25 mouse cellular contexts compared by ENCODE assay signal in the genomic region with DNA sequence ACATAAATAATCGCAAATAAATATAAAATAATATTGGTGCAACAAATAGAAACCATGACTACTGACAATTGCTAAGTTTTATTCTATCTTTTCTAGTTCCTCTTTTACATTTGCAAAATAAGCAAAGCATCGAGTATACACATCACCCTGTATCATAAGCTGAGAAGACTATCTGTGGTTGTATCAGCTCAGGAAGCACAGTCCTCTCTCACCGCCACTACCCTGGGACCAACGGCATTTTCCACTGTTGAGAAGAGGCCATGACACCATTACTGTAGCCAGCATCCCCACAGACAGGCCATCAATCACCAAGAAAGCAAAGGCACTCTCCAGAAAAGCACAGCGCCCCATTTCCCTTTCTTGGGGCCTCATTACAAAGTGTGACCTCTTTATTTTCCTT.
DNase-seq lines count a peak whose midpoint lies in the region; ATAC-seq and TF ChIP-seq lines count a peak whose summit lies in the region.
"Had no signal": no experiment of that assay in that cellular context is flagged by ENCODE, and none has a peak within 500 bp of the region (broad histone marks: within the 10 kb centered on the region; RNA-seq: fewer than 3 reads in every experiment).

No protein-coding gene starts in this region.

- TF ChIP-seq RAD21 in MEL (IDR thresholded peaks at IDR 0.05; ENCODE audit: low read depth, low read length): no peak

- no peak for TF ChIP-seq POLR2A in MEL (IDR thresholded peaks at IDR 0.05; ENCODE audit: control insufficient read depth in 1 of 2, insufficient read depth in 1 of 2, low read depth in 1 of 2, low read length in 2 of 2, poor library complexity in 1 of 2)

- WGBS in hindbrain, embryonic 11.5 days: 62% methylated on average over 5 of the region's 5 CpGs
- WGBS in hindbrain, embryonic 10.5 days: 72% methylated on average over 5 of the region's 5 CpGs
- WGBS in hindbrain, embryonic 13.5 days: 47% methylated on average over 5 of the region's 5 CpGs
- WGBS in neural tube, embryonic 13.5 days: 50% methylated on average over 5 of the region's 5 CpGs
- 69% methylated on average over 5 of the region's 5 CpGs for WGBS in kidney, embryonic 16.5 days
- WGBS in heart, embryonic 11.5 days (ENCODE audit: insufficient replicate concordance): 71% methylated on average over 5 of the region's 5 CpGs

- no peaks in the 10 kb centered on the region for H3K9me3 ChIP-seq in hindbrain, embryonic 11.5 days (ENCODE audit: control insufficient read depth, low read length)
- no peaks in the 10 kb centered on the region for H3K9me3 ChIP-seq in hindbrain, embryonic 10.5 days
- no peaks in the 10 kb centered on the region for H3K9me3 ChIP-seq in MEL (replicated peaks; ENCODE audit: insufficient read depth, low read length)
- no peaks in the 10 kb centered on the region for H3K9me3 ChIP-seq in hindbrain, embryonic 13.5 days
- no peaks in the 10 kb centered on the region for H3K9me3 ChIP-seq in neural tube, embryonic 13.5 days
- no peaks in the 10 kb centered on the region for H3K9me3 ChIP-seq in kidney, embryonic 16.5 days (ENCODE audit: low read length)
- H3K9me3 ChIP-seq in heart, embryonic 11.5 days (replicated peaks; ENCODE audit: control insufficient read depth, low read length): no peaks in the 10 kb centered on the region
- H3K9me3 ChIP-seq: embryonic facial prominence, embryonic 12.5 days; heart, embryonic 15.5 days; limb, embryonic 13.5 days; megakaryocyte, embryonic 14.5 days; midbrain, embryonic 13.5 days had no signal

- H3K4me1 ChIP-seq in hindbrain, embryonic 11.5 days (replicated peaks; ENCODE audit: control insufficient read depth, insufficient read depth, low read length): no peaks in the 10 kb centered on the region
- 0 out of 2 replicates have a peak, but pooled peaks cover 3% of the 10 kb centered on the region for H3K4me1 ChIP-seq in hindbrain, embryonic 10.5 days (replicated peaks)
- peaks cover 15 to 26% of the 10 kb centered on the region in 2 experiments for H3K4me1 ChIP-seq in MEL (ENCODE audit: control insufficient read depth in 1 of 2, insufficient read depth in 2 of 2, low read length in 2 of 2)
- H3K4me1 ChIP-seq in hindbrain, embryonic 13.5 days (replicated peaks): peaks cover 6% of the 10 kb centered on the region; the same call in 1 of the 2 replicates
- H3K4me1 ChIP-seq in neural tube, embryonic 13.5 days (replicated peaks): no peaks in the 10 kb centered on the region; the same call in 1 of the 2 replicates
- no peaks in the 10 kb centered on the region for H3K4me1 ChIP-seq in kidney, embryonic 16.5 days (ENCODE audit: insufficient read depth, low read length)
- H3K4me1 ChIP-seq in heart, embryonic 11.5 days (ENCODE audit: control insufficient read depth, insufficient read depth, low read length): no peaks in the 10 kb centered on the region
- H3K4me1 ChIP-seq: embryonic facial prominence, embryonic 12.5 days; heart, embryonic 15.5 days; limb, embryonic 13.5 days; megakaryocyte, embryonic 14.5 days; midbrain, embryonic 13.5 days had no signal

- no peak overlapping the region for H3K27ac ChIP-seq in hindbrain, embryonic 11.5 days (ENCODE audit: low read depth, low read length)
- no peak overlapping the region for H3K27ac ChIP-seq in hindbrain, embryonic 10.5 days
- H3K27ac ChIP-seq in MEL (ENCODE audit: control insufficient read depth, low read depth, low read length): peak overlapping the region; percentile 65
- no peak overlapping the region for H3K27ac ChIP-seq in hindbrain, embryonic 13.5 days
- no peak overlapping the region for H3K27ac ChIP-seq in neural tube, embryonic 13.5 days (replicated peaks)
- no peak overlapping the region for H3K27ac ChIP-seq in kidney, embryonic 16.5 days (ENCODE audit: low read length)
- no peak overlapping the region for H3K27ac ChIP-seq in heart, embryonic 11.5 days (ENCODE audit: low read depth, low read length)
- H3K27ac ChIP-seq: embryonic facial prominence, embryonic 12.5 days; heart, embryonic 15.5 days; limb, embryonic 13.5 days; midbrain, embryonic 13.5 days; stomach, postnatal 0 days had no signal

- peak; percentile 81 to 90 for TF ChIP-seq EP300 in MEL (IDR thresholded peaks at IDR 0.05; ENCODE audit: low read depth in 1 of 2, low read length in 2 of 2)

- H3K27me3 ChIP-seq in hindbrain, embryonic 11.5 days (ENCODE audit: control insufficient read depth, insufficient read depth, low read length): no peaks in the 10 kb centered on the region
- no peaks in the 10 kb centered on the region for H3K27me3 ChIP-seq in hindbrain, embryonic 10.5 days (ENCODE audit: insufficient read depth, poor library complexity, severe bottlenecking)
- H3K27me3 ChIP-seq in MEL (ENCODE audit: control insufficient read depth in 1 of 2, insufficient read depth in 2 of 2, low read length in 2 of 2): no peaks in the 10 kb centered on the region
- H3K27me3 ChIP-seq in hindbrain, embryonic 13.5 days: no peaks in the 10 kb centered on the region
- no peaks in the 10 kb centered on the region for H3K27me3 ChIP-seq in neural tube, embryonic 13.5 days
- no peaks in the 10 kb centered on the region for H3K27me3 ChIP-seq in kidney, embryonic 16.5 days (ENCODE audit: insufficient read depth, low read length)
- H3K27me3 ChIP-seq in heart, embryonic 11.5 days (ENCODE audit: control insufficient read depth, insufficient read depth, low read length): no peaks in the 10 kb centered on the region
- H3K27me3 ChIP-seq: embryonic facial prominence, embryonic 12.5 days; heart, embryonic 15.5 days; limb, embryonic 13.5 days; megakaryocyte, embryonic 14.5 days; midbrain, embryonic 13.5 days had no signal

- no peaks in the 10 kb centered on the region for H3K79me2 ChIP-seq in MEL (ENCODE audit: control insufficient read depth, insufficient read depth, low read length, poor library complexity)

- TF ChIP-seq CTCF in MEL (IDR thresholded peaks at IDR 0.05 in 2 of 3, conservative IDR thresholded peaks at IDR 0.05 in 1 of 3; ENCODE audit: control insufficient read depth in 1 of 3, insufficient read depth in 1 of 3, low read depth in 2 of 3, low read length in 3 of 3, poor library complexity in 1 of 3, severe bottlenecking in 1 of 3): no peak

- peak; percentile 87 for ATAC-seq in hindbrain, embryonic 11.5 days (ENCODE audit: low FRiP score)
- ATAC-seq in hindbrain, embryonic 13.5 days (ENCODE audit: low FRiP score): peak; percentile 87
- peak; percentile 63 for ATAC-seq in neural tube, embryonic 13.5 days (ENCODE audit: low read depth)
- ATAC-seq in kidney, embryonic 16.5 days (ENCODE audit: low FRiP score, low TSS enrichment): no peak
- no peak for ATAC-seq in heart, embryonic 11.5 days (replicated peaks; ENCODE audit: insufficient number of reproducible peaks, low FRiP score, low TSS enrichment)
- ATAC-seq: forebrain, embryonic 14.5 days; intestine, postnatal 0 days; midbrain, embryonic 13.5 days had no signal

- H3K36me3 ChIP-seq in hindbrain, embryonic 11.5 days (ENCODE audit: control insufficient read depth, insufficient read depth, low read length): no peaks in the 10 kb centered on the region
- H3K36me3 ChIP-seq in hindbrain, embryonic 10.5 days: no peaks in the 10 kb centered on the region
- peaks cover 0 to 27% of the 10 kb centered on the region in 2 experiments; a peak in 2 of 4 replicates for H3K36me3 ChIP-seq in MEL (ENCODE audit: control insufficient read depth in 1 of 2, insufficient read depth in 2 of 2, low read length in 2 of 2)
- no peaks in the 10 kb centered on the region for H3K36me3 ChIP-seq in hindbrain, embryonic 13.5 days
- H3K36me3 ChIP-seq in neural tube, embryonic 13.5 days: no peaks in the 10 kb centered on the region
- no peaks in the 10 kb centered on the region for H3K36me3 ChIP-seq in kidney, embryonic 16.5 days (ENCODE audit: insufficient read depth, low read length)
- no peaks in the 10 kb centered on the region for H3K36me3 ChIP-seq in heart, embryonic 11.5 days (ENCODE audit: control insufficient read depth, insufficient read depth, low read length)
- H3K36me3 ChIP-seq: embryonic facial prominence, embryonic 12.5 days; heart, embryonic 15.5 days; limb, embryonic 13.5 days; midbrain, embryonic 13.5 days had no signal

- DNase-seq in hindbrain, embryonic 11.5 days (ENCODE audit: low spot score): peak; percentile 32
- DNase-seq in hindbrain, embryonic 10.5 days (ENCODE audit: low spot score): no peak
- peak; percentile 85 for DNase-seq in MEL (ENCODE audit: low read depth, low spot score)
- DNase-seq: adrenal gland, postnatal 14 days; cerebellum, adult 11-12 months; cerebellum, adult 9-11 months; gastrocnemius, postnatal 14 days; kidney, postnatal 36 days; lung, postnatal 36 days; right cerebral cortex, postnatal 4 days; thymus, adult 18-20 months; thymus, postnatal 36 days had no signal

- no peak overlapping the region for H3K9ac ChIP-seq in hindbrain, embryonic 11.5 days (ENCODE audit: low read depth, low read length)
- H3K9ac ChIP-seq in MEL (ENCODE audit: control insufficient read depth, low read depth, low read length, poor library complexity, severe bottlenecking): no peak overlapping the region
- no peak overlapping the region for H3K9ac ChIP-seq in hindbrain, embryonic 13.5 days
- no peak overlapping the region for H3K9ac ChIP-seq in neural tube, embryonic 13.5 days
- no peak overlapping the region for H3K9ac ChIP-seq in kidney, embryonic 16.5 days (replicated peaks; ENCODE audit: low read length)
- H3K9ac ChIP-seq in heart, embryonic 11.5 days (ENCODE audit: low read depth, low read length): no peak overlapping the region
- H3K9ac ChIP-seq: embryonic facial prominence, embryonic 12.5 days; heart, embryonic 15.5 days; limb, embryonic 13.5 days; midbrain, embryonic 13.5 days had no signal

- no peak overlapping the region for H3K4me2 ChIP-seq in hindbrain, embryonic 11.5 days (replicated peaks; ENCODE audit: low read depth, low read length)
- no peak overlapping the region for H3K4me2 ChIP-seq in hindbrain, embryonic 13.5 days
- no peak overlapping the region for H3K4me2 ChIP-seq in neural tube, embryonic 13.5 days
- no peak overlapping the region for H3K4me2 ChIP-seq in kidney, embryonic 16.5 days (replicated peaks; ENCODE audit: low read depth, low read length)
- no peak overlapping the region for H3K4me2 ChIP-seq in heart, embryonic 11.5 days
- H3K4me2 ChIP-seq: embryonic facial prominence, embryonic 12.5 days; heart, embryonic 15.5 days; limb, embryonic 13.5 days; liver, embryonic 11.5 days; midbrain, embryonic 13.5 days had no signal

- H3K4me3 ChIP-seq in hindbrain, embryonic 11.5 days (ENCODE audit: low read depth, low read length): no peak overlapping the region
- no peak overlapping the region for H3K4me3 ChIP-seq in hindbrain, embryonic 10.5 days
- H3K4me3 ChIP-seq in MEL (ENCODE audit: control insufficient read depth in 1 of 2, insufficient read depth in 1 of 2, low read depth in 2 of 2, low read length in 2 of 2): peak overlapping the region in 1 of 2 experiments; percentile 16; a peak in 1 of 4 replicates
- no peak overlapping the region for H3K4me3 ChIP-seq in hindbrain, embryonic 13.5 days
- no peak overlapping the region for H3K4me3 ChIP-seq in neural tube, embryonic 13.5 days
- no peak overlapping the region for H3K4me3 ChIP-seq in kidney, embryonic 16.5 days (ENCODE audit: low read length)
- no peak overlapping the region for H3K4me3 ChIP-seq in heart, embryonic 11.5 days (ENCODE audit: low read depth, low read length)
- H3K4me3 ChIP-seq: embryonic facial prominence, embryonic 12.5 days; heart, embryonic 15.5 days; limb, embryonic 13.5 days; megakaryocyte, embryonic 14.5 days; midbrain, embryonic 13.5 days had no signal

TF ChIP-seq in MEL, 35 proteins besides CTCF, POLR2A, EP300 and RAD21 (continues in another document):
- TF ChIP-seq TCF12 (IDR thresholded peaks at IDR 0.05; ENCODE audit: low read depth, low read length): peak; percentile 58

Comparison
In these comparisons a context has a peak if more than half of its experiments do, and no peak if none do; other contexts are left out.
1. ATAC-seq: peak in hindbrain, embryonic 11.5 days (single experiment), hindbrain, embryonic 13.5 days (single experiment) and neural tube, embryonic 13.5 days (single experiment); none in kidney, embryonic 16.5 days (single experiment) and heart, embryonic 11.5 days (single experiment).